Mouse (Mus musculus) heart, adult 11 months (tissue): ENCODE measurements around the gene Kcnh6.
"Not testable (repeated sequence)": the region's sequence is repeated elsewhere in the genome, so short reads cannot be mapped to it uniquely, and the experiment has no call there.

Source experiments
- DNase-seq: peaks from one replicate; pipeline ENCODE4 v3.0.0; 2022

Kcnh6 gene

DNA sequence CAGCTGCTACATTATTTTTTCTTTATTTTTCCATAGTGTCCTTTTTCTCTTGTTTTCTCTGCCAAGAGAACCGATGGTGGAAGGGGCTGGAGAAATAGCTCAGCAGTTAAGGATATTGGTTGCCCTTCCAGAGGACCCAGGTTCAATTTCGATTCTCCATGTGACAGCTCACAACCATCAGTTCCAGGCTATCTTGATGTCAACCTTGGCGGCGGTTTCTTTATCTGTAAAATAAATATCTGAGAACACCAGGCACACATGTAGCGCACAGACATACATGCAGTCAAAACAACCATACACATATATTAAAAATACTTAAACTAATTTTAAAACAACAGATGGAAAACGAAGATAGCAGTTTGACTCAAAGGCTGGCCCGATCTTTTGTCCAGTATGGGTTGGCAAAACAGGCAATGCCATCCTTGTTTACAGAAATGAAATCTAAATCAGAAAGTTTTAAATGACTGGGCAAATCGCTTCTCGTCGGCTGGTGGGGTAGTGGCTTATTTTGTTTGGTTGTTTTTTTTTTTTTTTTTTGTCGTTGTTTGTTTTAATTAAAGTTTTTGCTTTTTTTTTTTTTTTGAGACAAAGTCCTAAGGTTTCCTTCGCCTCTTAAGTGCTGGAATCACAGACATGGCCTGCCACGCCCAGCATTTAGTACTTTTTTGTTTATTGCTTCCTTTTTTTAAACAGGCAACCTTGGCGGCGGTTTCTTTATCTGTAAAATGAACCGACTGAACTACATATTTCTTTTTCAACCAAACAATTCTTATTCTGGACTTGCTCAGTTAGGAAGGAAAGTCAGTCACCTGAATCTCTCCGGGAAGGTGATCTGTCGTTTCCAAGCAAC, 57.4 kb downstream of the Kcnh6 start:
- no peak for DNase-seq

DNA sequence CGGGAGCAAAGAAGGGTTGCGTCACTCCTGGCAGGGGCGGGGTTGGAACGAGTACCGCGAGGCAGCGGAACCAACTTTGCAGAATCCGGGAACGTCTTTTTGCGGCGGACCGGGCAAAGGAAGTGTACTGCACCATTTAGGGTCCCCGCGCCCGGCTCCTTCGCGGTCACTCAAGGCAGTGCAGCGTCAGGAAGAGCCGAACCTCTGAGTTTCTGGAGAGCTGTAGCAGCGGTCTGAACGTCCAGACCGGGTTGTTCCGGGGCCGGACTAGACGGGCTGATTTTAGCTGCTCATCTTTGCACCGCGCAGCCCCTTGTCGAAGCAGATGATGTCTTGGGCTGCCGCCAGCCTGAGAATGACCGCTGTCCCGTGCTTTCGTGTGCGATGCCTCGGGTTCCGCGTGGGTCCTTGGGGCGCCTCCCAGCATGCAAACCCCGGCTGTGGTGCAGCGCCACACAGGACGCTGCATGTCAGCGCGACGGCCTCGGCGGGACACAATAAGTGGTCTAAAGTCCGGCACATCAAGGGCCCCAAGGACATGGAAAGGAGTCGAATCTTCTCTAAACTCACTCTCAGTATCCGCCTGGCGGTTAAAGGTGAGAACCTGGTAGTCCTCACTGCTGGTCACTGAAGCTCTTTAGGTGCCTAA, 58.1 kb downstream of the Kcnh6 start, which contains the start of gene Taco1:
Taco1 (plus strand) TSS at position 139 of the 649 bp plus-strand sequence.
- DNase-seq: peak; percentile 99

- not testable (repeated sequence) for DNase-seq
Observed at GRCm38 (mm10) chr11:106066616-106067015, 58.7 kb downstream of the Kcnh6 start.

DNA sequence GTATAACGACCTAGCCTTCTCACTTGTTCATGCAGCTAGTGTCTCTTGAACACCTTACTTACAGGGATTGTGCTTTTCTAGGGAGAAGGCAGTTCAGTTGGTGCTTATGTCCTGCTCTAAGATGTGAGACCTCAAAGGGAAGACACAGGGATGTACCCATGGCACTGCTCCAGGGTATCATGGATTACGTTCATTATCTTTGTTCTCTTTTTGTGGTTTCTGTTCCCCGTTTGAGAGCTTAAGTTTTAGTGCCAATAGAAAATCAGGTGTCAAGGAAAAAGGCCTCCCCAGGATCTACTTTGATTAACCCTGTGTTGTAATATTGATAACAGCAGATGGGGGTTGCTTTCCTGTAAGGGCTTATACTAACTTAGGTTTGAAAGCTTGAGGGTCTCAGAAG, 65.8 kb downstream of the Kcnh6 start:
- DNase-seq: peak; percentile 27

DNA sequence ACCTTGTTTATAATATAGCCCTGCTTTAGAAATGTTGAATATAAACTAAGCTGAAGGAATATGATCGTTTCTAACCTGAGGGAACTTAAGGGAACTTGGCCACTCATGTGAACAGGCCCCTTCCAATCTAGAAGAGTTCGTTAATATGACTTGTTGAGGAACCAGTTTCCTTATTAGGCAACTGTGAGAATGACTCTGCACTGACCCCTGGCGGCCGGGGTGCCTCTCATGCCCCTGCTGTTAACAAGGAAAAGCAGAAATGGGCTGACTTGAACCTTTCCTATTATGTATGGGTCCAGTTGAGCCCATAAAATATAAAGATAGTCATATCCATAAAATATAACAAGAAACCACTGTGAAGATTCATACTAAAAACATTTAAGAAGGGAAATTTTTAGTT, 68.4 kb downstream of the Kcnh6 start:
- DNase-seq: peak; percentile 91
